Mouse (Mus musculus): ENCODE results near the gene Zfyve28.

The Zfyve28 gene

DNA sequence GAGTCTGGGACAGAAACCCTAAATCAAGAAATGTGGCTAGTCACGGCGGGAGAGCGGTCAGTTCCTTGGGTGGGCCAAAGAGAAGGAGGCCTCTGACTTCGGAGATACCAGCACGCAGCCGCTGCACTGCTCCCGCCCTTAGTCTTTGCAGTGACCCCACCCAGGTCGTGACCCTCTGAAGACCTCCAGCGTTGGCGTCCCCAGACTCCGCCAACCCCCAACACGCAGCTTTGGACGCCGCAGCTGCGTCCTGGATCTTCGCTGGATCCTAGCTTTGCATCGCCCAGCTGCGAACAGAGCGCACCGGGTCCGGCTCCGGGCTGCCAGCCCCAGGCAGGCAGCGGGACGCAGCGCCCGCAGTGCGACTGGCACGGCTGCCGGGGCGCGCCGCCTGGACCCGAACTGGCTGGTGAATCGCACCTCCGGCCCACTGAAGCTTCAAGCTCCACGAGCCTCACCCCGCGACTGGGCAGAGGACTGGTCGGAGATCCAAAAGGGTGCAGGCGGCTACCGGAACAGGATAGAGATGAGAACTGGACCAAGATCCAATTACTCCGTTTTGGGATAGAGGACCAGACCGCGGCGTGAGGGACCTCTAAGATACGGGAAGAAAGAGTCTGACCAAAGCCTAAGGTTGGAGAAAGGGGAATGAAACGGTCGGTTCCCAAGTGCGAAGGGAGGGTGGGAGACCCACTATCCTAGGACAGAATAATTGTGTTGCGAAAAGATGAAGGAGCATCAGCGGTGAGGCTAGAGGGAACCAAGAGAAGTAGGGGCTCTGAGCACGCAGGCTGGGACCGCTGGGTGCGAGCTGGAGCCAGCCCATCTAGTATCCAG is 1.0 kb downstream of the Zfyve28 start:
- DNase-seq (ENCODE audit: low read depth, low spot score), result peak; percentile 76

DNA sequence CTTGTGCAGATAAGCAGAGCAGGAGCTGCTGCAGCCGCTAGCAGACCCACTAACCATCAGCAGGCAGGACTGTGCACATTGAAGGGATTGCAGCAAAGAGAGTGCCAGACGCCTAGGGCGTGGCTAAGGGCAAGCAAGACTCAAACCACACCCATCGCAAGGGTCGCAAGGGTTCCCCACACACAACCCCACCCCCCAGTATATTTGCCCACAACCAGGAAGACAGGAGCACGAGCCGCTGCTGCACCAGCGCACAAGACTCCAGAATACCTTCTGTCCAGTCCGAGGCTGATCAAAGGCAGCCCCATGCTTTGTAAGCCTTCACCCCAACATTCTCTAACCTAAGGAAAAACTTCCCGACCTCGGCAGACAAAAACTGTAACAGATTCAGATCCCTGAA is 1.7 kb downstream of the Zfyve28 start:
- peak; percentile 61 for DNase-seq (ENCODE audit: low read depth, low spot score)

GRCm38 (mm10) chr5:34285285-34285684 is 3.0 kb downstream of the Zfyve28 start:
- no peak for DNase-seq (ENCODE audit: low read depth, low spot score)

DNA sequence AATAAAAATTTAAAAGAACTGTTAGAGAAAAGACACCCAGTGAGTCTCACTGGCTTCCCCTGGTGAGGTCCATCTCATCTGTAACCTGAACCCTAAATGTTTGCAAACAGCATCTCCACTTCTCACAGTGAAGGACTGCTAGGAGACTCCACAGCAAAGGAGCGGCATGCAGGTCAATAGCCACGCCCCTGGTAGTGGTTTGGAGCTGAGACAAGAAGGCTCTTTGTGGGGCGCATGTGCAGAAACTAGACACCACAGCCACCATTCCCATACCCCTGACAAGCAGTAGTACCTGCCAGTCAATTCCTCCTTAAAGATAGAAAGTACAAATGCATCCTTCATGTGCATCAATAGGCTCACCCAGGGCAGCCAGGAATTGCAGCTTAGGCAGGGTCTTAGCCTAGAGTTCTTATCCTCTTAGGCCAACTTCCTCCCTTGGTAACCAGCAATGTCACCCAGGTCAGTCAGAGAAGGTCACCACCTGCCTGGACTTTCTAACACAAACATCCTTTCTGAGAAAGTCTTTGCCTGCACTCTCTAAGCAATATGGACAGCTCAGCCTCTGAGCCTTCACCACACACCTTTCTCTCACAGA is 4.0 kb downstream of the Zfyve28 start:
- peak; percentile 72 for DNase-seq (ENCODE audit: low read depth, low spot score)

DNA sequence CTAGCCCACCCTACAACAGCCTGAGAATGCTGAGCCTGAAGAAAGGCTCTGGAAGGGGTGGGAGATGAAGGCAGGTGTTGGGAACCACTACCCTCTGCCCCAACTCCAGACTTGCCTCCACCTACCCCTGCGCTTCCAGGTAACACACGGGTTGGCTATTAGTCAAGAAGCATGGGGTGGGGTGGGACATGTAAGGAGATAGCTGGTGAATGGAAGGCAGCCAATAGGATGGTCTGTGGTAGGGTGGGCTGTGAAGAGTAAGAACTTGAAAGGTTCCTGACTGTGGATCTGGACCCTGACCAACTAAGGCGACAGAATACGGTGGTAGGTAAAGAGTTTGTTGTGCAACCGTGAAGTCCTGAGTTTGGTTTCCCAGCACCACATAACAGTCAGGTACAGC is 4.9 kb downstream of the Zfyve28 start:
- DNase-seq (ENCODE audit: low read depth, low spot score), result no peak

GRCm38 (mm10) chr5:34280976-34281375 is 7.3 kb downstream of the Zfyve28 start:
- DNase-seq (ENCODE audit: low read depth, low spot score), result no peak

GRCm38 (mm10) chr5:34279214-34279613 is 9.0 kb downstream of the Zfyve28 start:
- no peak for DNase-seq (ENCODE audit: low read depth, low spot score)

- no peak for DNase-seq (ENCODE audit: low read depth, low spot score)
Measured at GRCm38 (mm10) chr5:34278058-34278457, 10.2 kb downstream of the Zfyve28 start.

- DNase-seq (ENCODE audit: low read depth, low spot score), result no peak
Measured at GRCm38 (mm10) chr5:34276746-34277145, 11.5 kb downstream of the Zfyve28 start.

- DNase-seq (ENCODE audit: low read depth, low spot score), result no peak
Measured at GRCm38 (mm10) chr5:34276191-34276590, 12.1 kb downstream of the Zfyve28 start.

DNA sequence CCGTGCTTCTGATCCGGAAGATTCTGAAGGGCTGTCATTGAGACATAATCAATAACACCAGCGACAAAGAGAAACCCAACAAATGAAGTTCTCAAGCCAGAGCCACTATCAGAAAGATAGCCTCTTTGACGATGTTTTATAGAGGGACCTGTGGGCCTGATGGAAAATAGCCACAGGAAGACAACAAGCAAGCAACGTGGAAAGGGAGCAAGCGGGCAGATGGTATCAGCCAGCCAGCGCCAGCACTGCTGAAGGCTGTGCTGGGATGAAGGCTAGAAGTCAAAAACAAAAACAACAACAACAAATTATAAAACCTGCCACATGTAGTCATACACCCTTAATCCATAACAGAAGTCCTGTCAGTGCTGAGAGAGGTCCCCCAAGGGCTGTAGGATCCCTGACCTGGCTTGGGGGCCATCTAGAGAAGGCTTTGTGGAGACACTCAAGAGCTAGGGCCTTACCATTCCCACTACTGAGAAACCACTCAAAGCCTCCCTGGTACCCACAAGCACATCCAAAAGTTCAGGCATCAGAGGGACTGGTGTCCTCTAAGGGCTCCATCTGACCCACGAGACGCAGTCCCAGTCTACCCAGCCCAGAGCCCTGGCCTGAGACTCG is 13.5 kb downstream of the Zfyve28 start:
- DNase-seq (ENCODE audit: low read depth, low spot score), result no peak

DNA sequence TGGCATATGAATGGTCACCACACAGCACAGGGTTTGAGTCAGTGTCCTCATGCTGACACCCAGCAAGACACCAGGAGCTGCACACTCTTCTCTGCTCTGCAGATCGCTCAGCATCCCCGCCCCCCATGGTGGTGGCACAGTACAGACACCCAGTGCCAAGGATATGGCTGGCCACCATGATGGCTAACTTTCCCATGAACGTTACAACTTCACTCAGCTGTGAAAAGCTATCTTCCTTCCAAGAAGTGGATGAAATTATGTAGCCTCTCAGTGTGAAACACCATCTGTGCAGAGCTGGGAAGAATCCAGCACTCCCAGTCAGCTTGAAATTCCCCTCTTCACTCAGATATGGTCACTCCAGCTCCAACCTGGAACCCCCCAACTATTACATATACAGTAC is 14.0 kb downstream of the Zfyve28 start:
- no peak for DNase-seq (ENCODE audit: low read depth, low spot score)

- DNase-seq (ENCODE audit: low read depth, low spot score), result no peak
Measured at GRCm38 (mm10) chr5:34273251-34273681, 15.0 kb downstream of the Zfyve28 start.

GRCm38 (mm10) chr5:34271743-34272142 is 16.5 kb downstream of the Zfyve28 start:
- peak; percentile 85 for DNase-seq (ENCODE audit: low read depth, low spot score)

DNA sequence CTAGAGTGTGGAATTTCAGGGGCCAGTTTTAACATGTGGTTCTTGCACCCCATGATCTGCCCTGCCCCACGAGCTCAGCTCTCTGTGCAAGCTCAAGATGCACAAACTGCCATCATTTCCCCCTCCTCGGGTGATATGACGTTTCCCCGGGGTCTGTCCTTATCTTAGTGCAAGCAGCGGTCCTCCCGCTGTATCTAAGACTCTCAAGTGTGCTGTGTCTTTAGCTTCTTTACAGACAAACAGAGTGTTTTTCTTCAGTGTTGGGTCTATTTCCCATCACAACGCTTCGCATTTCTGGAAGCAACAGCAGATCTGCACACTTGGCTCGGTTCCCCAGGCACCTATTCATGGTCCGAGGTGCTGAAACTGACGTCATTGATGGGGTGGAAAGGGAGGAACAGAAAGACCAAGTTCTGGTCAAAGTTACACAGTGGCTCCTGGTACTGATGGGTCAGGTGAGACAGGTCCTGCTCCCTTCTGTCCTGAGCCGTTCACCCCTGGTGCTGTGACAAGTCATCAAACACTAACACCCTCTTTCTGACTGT is 18.3 kb downstream of the Zfyve28 start:
- DNase-seq (ENCODE audit: low read depth, low spot score), result peak; percentile 42

DNA sequence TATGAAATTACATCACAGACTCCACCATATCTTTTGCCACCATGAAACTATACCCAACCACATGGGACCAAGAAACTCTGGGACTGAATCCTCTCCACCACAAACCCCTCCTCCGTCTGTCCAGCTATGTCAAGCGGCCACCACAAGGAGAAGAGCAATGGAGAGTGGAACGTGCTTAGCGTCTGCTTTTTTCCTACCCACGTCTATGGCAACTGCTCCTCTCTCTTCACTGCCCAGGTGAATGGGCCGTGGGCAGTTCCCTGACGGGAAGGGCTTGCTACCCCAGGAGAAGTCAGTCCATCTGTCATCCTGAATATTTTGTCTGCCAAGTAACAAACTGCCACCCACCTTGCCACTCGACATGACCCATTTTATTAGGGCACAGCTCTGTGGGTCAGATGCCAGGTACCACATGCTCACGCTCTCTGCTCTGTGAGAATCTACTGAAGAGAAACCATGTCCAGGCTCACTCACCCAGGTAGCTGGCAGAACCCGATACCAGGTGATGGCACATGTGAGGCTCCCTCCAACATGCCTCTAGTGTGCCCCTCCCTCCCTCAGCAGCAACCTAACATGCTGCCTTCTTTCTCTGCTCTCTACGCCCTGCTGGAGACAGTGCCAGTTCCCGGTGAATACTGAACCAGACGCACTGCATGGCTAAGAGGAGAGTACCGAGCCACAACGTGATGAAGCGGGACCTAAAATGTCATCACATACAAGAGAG is 18.9 kb downstream of the Zfyve28 start:
- no peak for DNase-seq (ENCODE audit: low read depth, low spot score)

- DNase-seq (ENCODE audit: low read depth, low spot score), result no peak
Measured at GRCm38 (mm10) chr5:34266065-34266464, 22.2 kb downstream of the Zfyve28 start.

DNA sequence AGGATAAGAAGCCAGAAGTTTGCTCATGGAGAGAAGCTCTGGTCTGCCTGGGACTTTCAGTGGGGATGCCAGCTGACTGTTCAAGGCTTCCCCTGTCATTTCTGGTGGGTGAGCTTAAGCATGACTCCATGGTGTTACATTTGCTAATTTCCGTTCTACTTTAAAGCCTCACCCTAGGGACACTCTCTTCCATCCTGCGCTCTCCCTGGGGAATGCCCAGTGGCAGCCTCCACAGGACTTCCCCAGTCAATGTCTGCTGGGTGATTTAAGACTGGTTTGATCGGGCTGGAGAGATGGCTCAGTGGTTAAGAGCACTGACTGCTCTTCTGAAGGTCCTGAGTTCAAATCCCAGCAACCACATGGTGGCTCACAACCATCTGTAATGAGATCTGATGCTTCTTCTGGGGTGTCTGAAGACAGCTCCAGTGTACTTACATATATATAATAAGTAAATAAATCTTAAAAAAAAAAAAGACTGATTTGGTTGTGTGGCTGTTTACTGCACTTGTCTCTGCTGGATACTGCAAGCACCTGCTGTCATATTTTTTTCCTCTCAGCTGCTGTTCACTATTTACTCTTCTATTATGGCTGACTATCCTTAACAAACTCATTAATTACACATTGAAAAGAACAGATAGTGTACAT is 29.0 kb downstream of the Zfyve28 start:
- DNase-seq (ENCODE audit: low read depth, low spot score), result no peak

GRCm38 (mm10) chr5:34255189-34255588 is 33.1 kb downstream of the Zfyve28 start:
- no peak for DNase-seq (ENCODE audit: low read depth, low spot score)

DNA sequence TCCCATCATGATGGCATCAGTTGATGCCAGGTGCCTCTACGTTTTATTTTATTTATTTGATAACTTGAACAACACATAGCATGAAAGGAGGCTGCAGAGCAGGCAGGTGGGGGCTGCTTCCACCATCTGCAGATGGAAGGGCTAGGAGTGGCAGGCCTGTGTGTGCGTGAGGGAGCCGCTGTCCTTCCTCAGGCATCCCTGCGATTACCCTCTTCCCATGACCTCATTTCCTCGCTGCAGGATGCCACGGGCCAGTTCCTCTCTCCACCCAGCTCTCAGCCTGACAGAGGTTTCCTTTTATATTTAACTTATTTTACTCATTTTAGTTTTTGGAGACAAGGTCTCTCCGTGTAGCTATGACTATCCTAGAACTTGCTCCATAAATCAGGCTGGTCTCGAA is 33.9 kb downstream of the Zfyve28 start:
- DNase-seq (ENCODE audit: low read depth, low spot score), result no peak

DNA sequence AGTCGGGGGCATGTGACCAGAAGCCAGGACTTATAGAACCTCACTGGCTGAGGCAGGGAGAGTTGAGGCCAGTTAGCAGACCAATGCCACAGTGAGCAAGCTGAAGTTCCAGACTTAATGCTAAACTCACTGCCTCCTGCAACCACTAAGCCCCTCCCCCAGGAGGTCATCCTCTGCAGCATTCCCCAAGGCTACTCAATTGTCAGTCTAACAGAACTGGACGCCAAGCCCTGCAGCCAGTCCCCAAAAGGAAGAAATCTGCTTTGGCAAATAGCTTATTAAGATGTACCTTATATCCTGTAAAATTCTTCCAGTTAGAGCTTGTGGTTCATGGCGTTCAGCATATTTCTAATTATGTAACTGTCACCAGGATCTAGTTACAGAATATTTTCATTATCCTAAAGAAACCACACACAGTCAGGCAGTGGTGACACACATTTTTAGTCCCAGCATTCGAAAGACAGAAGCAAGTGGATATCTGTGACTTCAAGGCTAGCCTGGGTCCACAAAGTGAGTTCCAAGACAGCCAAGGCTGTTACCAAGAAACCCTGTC is 35.2 kb downstream of the Zfyve28 start:
- no peak for DNase-seq (ENCODE audit: low read depth, low spot score)
